Mouse (Mus musculus): Measurements from ENCODE around the gene Rps2. TPM values are rescaled to one million over a fixed set of nuclear protein-coding genes. Genes with fewer than 3 reads are reported as not detected.

Rps2 gene
- polyA plus RNA-seq, 1 experiment from 2014 or later = 682 TPM

DNA sequence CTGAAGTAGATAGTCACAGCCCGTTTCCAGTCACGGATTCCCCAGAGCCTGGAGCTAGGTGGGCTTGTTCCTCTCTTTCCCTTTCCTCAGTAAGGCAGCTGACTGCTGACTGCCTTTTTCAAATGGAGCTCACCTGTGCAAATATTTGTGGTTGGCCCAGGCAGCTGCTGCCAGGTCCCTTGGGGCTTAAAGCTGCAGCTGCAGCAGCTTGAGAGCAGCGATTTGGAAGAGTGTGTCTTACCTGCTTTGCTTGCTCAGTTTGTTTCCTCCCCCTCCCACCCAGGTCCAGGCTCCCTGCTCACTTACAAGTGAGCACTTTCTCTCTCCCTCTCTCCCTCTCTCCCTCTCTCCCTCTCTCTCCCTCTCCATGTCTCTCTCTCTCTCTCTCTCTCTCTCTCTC, 51.2 kb downstream of the Rps2 start:
- 38% methylated on average over 3 of the region's 3 CpGs for WGBS
- no peak overlapping the region for H3K4me3 ChIP-seq (ENCODE audit: low read depth, low read length)
- H3K9me3 ChIP-seq (replicated peaks; ENCODE audit: control insufficient read depth, low read length, poor library complexity, severe bottlenecking) = no peaks in the 10 kb centered on the region
- no peaks in the 10 kb centered on the region for H3K27me3 ChIP-seq (ENCODE audit: control insufficient read depth, insufficient read depth, low read depth, low read length)
- no peak for ATAC-seq
- H3K9ac ChIP-seq (ENCODE audit: low read depth, low read length) = no peak overlapping the region
- no peaks in the 10 kb centered on the region for H3K4me1 ChIP-seq (ENCODE audit: control insufficient read depth, insufficient read depth, low read length)
- H3K36me3 ChIP-seq (ENCODE audit: control insufficient read depth, insufficient read depth, low read length) = no peaks in the 10 kb centered on the region
- no peak overlapping the region for H3K27ac ChIP-seq (ENCODE audit: low read length)
- H3K4me2 ChIP-seq (ENCODE audit: low read length) = no peak overlapping the region

Other genes starting within 250 kb of the Rps2 start
- 46.4 and 50.2 TPM in 2 replicates for gene E4f1, start 247.8 kb upstream of the Rps2 start, polyA plus RNA-seq (2015; fragmentation: Nextera tagmentation; extraction: Ambion mirVana)
- gene Pgp, start 247.7 kb upstream of the Rps2 start, polyA plus RNA-seq (2015; fragmentation: Nextera tagmentation; extraction: Ambion mirVana) = 64.2 and 70.2 TPM in 2 replicates
- 0.40 TPM in 1 of 2 replicates, not detected in the other for gene Bricd5, start 244.2 kb upstream of the Rps2 start, polyA plus RNA-seq (2015; fragmentation: Nextera tagmentation; extraction: Ambion mirVana)
- gene Mlst8, start 239.0 kb upstream of the Rps2 start, polyA plus RNA-seq (2015; fragmentation: Nextera tagmentation; extraction: Ambion mirVana) = 36.5 and 37.2 TPM in 2 replicates
- 43.6 and 45.7 TPM in 2 replicates for gene Caskin1, start 229.5 kb upstream of the Rps2 start, polyA plus RNA-seq (2015; fragmentation: Nextera tagmentation; extraction: Ambion mirVana)
- gene Traf7, start 190.2 kb upstream of the Rps2 start, polyA plus RNA-seq (2015; fragmentation: Nextera tagmentation; extraction: Ambion mirVana) = 103 and 104 TPM in 2 replicates
- 9.1 and 14.7 TPM in 2 replicates for gene Rab26, start 183.9 kb upstream of the Rps2 start, polyA plus RNA-seq (2015; fragmentation: Nextera tagmentation; extraction: Ambion mirVana)
- gene Pkd1, start 168.3 kb upstream of the Rps2 start, polyA plus RNA-seq (2015; fragmentation: Nextera tagmentation; extraction: Ambion mirVana) = 20.1 and 22.4 TPM in 2 replicates
- 72.4 and 85.0 TPM in 2 replicates for gene Tsc2, start 85.5 kb upstream of the Rps2 start, polyA plus RNA-seq (2015; fragmentation: Nextera tagmentation; extraction: Ambion mirVana)
- 9.8 and 10.0 TPM in 2 replicates for gene Nthl1, start 85.4 kb upstream of the Rps2 start, polyA plus RNA-seq (2015; fragmentation: Nextera tagmentation; extraction: Ambion mirVana)
- 43.3 and 43.7 TPM in 2 replicates for gene Slc9a3r2, start 67.8 kb upstream of the Rps2 start, polyA plus RNA-seq (2015; fragmentation: Nextera tagmentation; extraction: Ambion mirVana)
- 0.36 and 0.90 TPM in 2 replicates for gene Npw, start 59.7 kb upstream of the Rps2 start, polyA plus RNA-seq (2015; fragmentation: Nextera tagmentation; extraction: Ambion mirVana)
- gene Zfp598, start 48.4 kb upstream of the Rps2 start, polyA plus RNA-seq (2015; fragmentation: Nextera tagmentation; extraction: Ambion mirVana) = 19.7 and 20.3 TPM in 2 replicates
- gene Syngr3, start 28.2 kb upstream of the Rps2 start, polyA plus RNA-seq (2015; fragmentation: Nextera tagmentation; extraction: Ambion mirVana) = 266 and 303 TPM in 2 replicates
- gene Gfer, start 22.0 kb upstream of the Rps2 start, polyA plus RNA-seq (2015; fragmentation: Nextera tagmentation; extraction: Ambion mirVana) = 33.7 and 40.8 TPM in 2 replicates
- 1.9 and 2.2 TPM in 2 replicates for gene Noxo1, start 21.9 kb upstream of the Rps2 start, polyA plus RNA-seq (2015; fragmentation: Nextera tagmentation; extraction: Ambion mirVana)
- 61.8 and 69.2 TPM in 2 replicates for gene Tbl3, start 10.5 kb upstream of the Rps2 start, polyA plus RNA-seq (2015; fragmentation: Nextera tagmentation; extraction: Ambion mirVana)
- gene Rnf151, start 53 bp upstream of the Rps2 start, polyA plus RNA-seq (2015; fragmentation: Nextera tagmentation; extraction: Ambion mirVana) = 0.28 TPM in 1 of 2 replicates, not detected in the other
- gene Ndufb10, start 6.4 kb downstream of the Rps2 start, polyA plus RNA-seq (2015; fragmentation: Nextera tagmentation; extraction: Ambion mirVana) = 264 and 289 TPM in 2 replicates
- gene Rpl3l, start 9.7 kb downstream of the Rps2 start, polyA plus RNA-seq (2015; fragmentation: Nextera tagmentation; extraction: Ambion mirVana) = not detected in 2 replicates
- gene Msrb1, start 18.5 kb downstream of the Rps2 start, polyA plus RNA-seq (2015; fragmentation: Nextera tagmentation; extraction: Ambion mirVana) = 14.9 and 17.5 TPM in 2 replicates
- gene Hs3st6, start 34.9 kb downstream of the Rps2 start, polyA plus RNA-seq (2015; fragmentation: Nextera tagmentation; extraction: Ambion mirVana) = not detected in 2 replicates
- not detected in 2 replicates for gene Meiob, start 86.2 kb downstream of the Rps2 start, polyA plus RNA-seq (2015; fragmentation: Nextera tagmentation; extraction: Ambion mirVana)
- 62.9 and 72.2 TPM in 2 replicates for gene Hagh, start 122.0 kb downstream of the Rps2 start, polyA plus RNA-seq (2015; fragmentation: Nextera tagmentation; extraction: Ambion mirVana)
- 19.6 and 20.2 TPM in 2 replicates for gene Fahd1, start 132.2 kb downstream of the Rps2 start, polyA plus RNA-seq (2015; fragmentation: Nextera tagmentation; extraction: Ambion mirVana)
- gene Igfals, start 147.9 kb downstream of the Rps2 start, polyA plus RNA-seq (2015; fragmentation: Nextera tagmentation; extraction: Ambion mirVana) = not detected in 2 replicates
- 54.3 and 54.7 TPM in 2 replicates for gene Nubp2, start 168.2 kb downstream of the Rps2 start, polyA plus RNA-seq (2015; fragmentation: Nextera tagmentation; extraction: Ambion mirVana)
- 85.8 and 90.5 TPM in 2 replicates for gene Spsb3, start 168.5 kb downstream of the Rps2 start, polyA plus RNA-seq (2015; fragmentation: Nextera tagmentation; extraction: Ambion mirVana)
- gene Eme2, start 177.0 kb downstream of the Rps2 start, polyA plus RNA-seq (2015; fragmentation: Nextera tagmentation; extraction: Ambion mirVana) = 28.6 and 28.8 TPM in 2 replicates
- gene Mrps34, start 177.0 kb downstream of the Rps2 start, polyA plus RNA-seq (2015; fragmentation: Nextera tagmentation; extraction: Ambion mirVana) = 72.9 and 77.2 TPM in 2 replicates
- gene Nme3, start 178.4 kb downstream of the Rps2 start, polyA plus RNA-seq (2015; fragmentation: Nextera tagmentation; extraction: Ambion mirVana) = 79.7 and 88.6 TPM in 2 replicates
- gene Mapk8ip3, start 218.9 kb downstream of the Rps2 start, polyA plus RNA-seq (2015; fragmentation: Nextera tagmentation; extraction: Ambion mirVana) = 100 and 104 TPM in 2 replicates
- 86.2 and 100 TPM in 2 replicates for gene Jpt2, start 242.6 kb downstream of the Rps2 start, polyA plus RNA-seq (2015; fragmentation: Nextera tagmentation; extraction: Ambion mirVana)